Mouse (Mus musculus) spleen, adult 18-20 months (tissue): ENCODE data around the gene Fam118b.

Experiments used
- DNase-seq, 2 experiments: peaks; one replicate each; pipeline ENCODE4 v3.0.0; 2022; ENCODE audit warnings: mixed read lengths in 2 of 2

Fam118b gene

GRCm38 (mm10) chr9:35194048-35194447, 73.6 kb downstream of the Fam118b start:
- DNase-seq = no peak

- DNase-seq = no peak
Measured at GRCm38 (mm10) chr9:35192983-35193542, 74.5 kb downstream of the Fam118b start.

GRCm38 (mm10) chr9:35188700-35189099, 78.9 kb downstream of the Fam118b start:
- no peak for DNase-seq

GRCm38 (mm10) chr9:35187351-35187903, 80.2 kb downstream of the Fam118b start:
- DNase-seq = no peak

DNA sequence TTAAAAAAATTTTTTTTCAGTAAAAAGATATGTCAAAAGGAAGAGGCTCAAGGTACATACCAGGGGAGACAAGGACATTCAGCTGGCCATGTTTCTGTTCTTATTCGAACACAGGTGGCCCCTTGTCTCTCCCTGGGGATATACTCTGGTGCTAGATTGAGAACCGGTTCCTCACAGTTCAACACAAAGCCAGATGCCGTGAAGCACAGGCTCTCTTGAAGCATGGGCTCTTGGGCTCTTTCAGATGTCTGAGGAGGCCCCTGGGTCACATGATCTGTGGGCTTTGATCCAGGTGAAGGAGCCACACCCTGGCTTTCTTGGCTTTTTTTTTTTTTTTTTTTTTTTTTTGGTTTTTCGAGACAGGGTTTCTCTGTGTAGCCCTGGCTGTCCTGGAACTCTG, 81.2 kb downstream of the Fam118b start:
- DNase-seq = no peak

- peak in 1 of 2 experiments; percentile 25 for DNase-seq
Measured at GRCm38 (mm10) chr9:35183359-35183758, 84.2 kb downstream of the Fam118b start.

DNA sequence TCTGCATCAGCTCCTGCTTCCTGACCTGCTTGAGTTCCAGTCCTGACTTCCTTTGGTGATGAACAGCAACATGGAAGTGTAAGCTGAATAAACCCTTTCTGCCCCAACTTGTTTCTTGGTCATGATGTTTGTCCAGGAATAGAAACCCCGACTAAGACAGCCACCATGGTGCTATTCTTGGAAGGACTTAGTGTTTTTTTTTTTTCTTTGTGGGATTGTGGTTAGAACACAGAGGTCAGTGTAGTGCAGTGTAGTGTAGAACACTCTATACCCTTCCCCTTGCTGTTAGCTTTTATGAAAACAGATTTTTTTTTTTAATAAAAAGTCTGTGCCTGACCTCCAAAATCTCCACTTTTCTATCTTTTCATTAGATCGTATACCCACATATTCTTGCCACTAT, 84.8 kb downstream of the Fam118b start:
- DNase-seq = no peak

- no peak for DNase-seq
Measured at GRCm38 (mm10) chr9:35176124-35176659, 91.4 kb downstream of the Fam118b start.

DNA sequence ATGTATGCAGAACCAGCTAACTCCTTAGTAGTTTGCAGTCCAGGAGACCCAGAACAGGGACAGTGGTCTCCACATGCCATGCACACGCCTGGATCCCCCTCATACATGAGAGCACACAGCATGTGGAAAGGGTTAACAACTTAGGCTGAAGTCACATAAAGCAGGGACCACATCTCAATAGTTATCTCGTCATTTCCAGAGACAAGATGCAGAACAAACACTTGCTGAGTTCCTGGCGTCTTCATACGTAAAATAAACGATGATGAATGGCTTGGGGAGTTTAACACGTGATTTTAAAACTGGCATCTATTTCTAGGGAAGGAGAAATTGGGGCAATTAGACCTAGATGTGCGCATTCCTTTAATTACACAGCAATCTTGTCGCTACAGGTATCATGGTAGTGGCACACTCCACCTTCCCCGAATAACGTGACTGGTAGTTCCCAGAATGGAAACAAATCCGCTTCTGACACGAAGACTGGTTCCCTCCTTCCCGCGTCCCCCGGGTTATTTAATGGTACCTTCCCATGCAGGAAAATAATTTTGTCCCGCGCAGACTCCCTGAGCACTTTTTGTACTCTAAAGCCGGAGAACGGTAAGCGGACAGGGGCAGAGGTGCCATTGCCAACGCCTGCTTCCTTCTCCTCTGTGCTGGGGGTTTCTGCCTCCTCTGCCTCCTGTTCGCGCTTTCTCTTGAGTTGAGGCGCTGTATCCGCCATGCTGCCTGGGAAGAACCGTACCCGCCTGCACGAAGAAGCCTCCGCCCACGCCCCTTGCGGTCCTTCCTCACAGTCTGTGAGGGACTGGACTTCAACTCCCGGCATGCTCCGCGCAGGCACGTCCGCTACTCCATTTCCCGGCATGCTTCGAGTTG, 92.1 kb downstream of the Fam118b start, which contains the start of gene Dcps:
Gene Dcps, minus strand, starts transcription at position 811 of the 873 bp plus-strand sequence.
- peak; percentile 89 to 95 for DNase-seq

- DNase-seq = no peak
Measured at GRCm38 (mm10) chr9:35173331-35173730, 94.3 kb downstream of the Fam118b start.

- no peak for DNase-seq
Measured at GRCm38 (mm10) chr9:35170071-35170470, 97.5 kb downstream of the Fam118b start.
